Mouse (Mus musculus): ENCODE data around the gene Mmp15. TPM values are rescaled to one million over a fixed set of nuclear protein-coding genes. Genes with fewer than 3 reads are reported as not detected.

The Mmp15 gene
- polyA plus RNA-seq (2021) = 8.1 TPM

GRCm38 (mm10) chr8:95352151-95352870, at the start of gene Mmp15:
Gene Mmp15, plus strand, starts transcription at chr8:95352268.
- ChIA-PET POLR2A (interaction anchor here (1.0 to 1.3 kb wide), 4 partner anchors 20 to 79 kb away, joined by 3 read pairs; partner anchors contain the start of gene Usb1), CTCF (interaction anchor here (0.7 to 10.5 kb wide), 4 partner anchors 21 to 98 kb away, joined by 3 to 108 read pairs (median 3); partner anchors contain the start of genes Usb1 and Zfp319)
- no peak for DNase-seq (ENCODE audit: low read depth, low spot score)
- in situ Hi-C loops (cut with MboI; ENCODE audit: low pct_unique_long_range_greater_than_20kb) = loop anchor here (5.0 kb wide), 1 partner anchor 80 kb away; the partner anchor contains the start of gene Cfap20
- H3K27me3 ChIP-seq = no peaks in the 10 kb centered on the region
- no peak for TF ChIP-seq CTCF (IDR thresholded peaks at IDR 0.05)
- ATAC-seq = peak; percentile 42

GRCm38 (mm10) chr8:95302410-95302809, 49.7 kb upstream of the Mmp15 start:
- no peak for TF ChIP-seq CTCF (IDR thresholded peaks at IDR 0.05)
- POLR2A ChIA-PET = interaction anchor here (0.6 kb wide), 2 partner anchors 47 to 217 kb away, joined by 3 to 4 read pairs; no protein-coding TSS in a partner anchor
- CTCF ChIA-PET = interaction anchor here (2.4 kb wide), 1 partner anchor 48 kb away, joined by 6 read pairs; no protein-coding TSS in a partner anchor
- no peak for ATAC-seq
- in situ Hi-C loops (cut with MboI; ENCODE audit: low pct_unique_long_range_greater_than_20kb) = loop anchor here (10.0 kb wide), 1 partner anchor 358 kb away; no protein-coding TSS in a partner anchor
- peaks cover 9% of the 10 kb centered on the region for H3K27me3 ChIP-seq
- DNase-seq (ENCODE audit: low read depth, low spot score) = no peak

DNA sequence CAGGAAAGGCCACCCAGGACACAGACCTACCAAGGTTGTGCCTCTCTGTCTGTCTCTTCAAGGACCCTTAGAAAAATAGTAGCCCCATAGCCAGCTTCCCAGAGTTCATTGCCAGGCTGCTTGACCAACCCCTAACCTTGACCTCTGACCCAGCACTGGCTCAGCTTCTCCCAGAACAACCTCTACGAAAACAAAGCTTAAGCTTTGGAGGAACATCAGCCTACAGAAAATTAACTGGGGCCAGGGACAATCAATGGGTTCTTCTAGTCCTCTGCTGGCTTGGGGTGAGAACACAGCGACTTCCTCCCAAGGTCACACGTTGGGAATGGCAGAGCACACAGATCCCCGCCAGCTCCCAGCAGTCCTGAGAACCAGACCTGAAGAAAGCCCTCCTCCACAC, 46.5 kb upstream of the Mmp15 start:
- CTCF ChIA-PET = interaction anchor here (0.9 kb wide), 1 partner anchor 12 kb away, joined by 3 read pairs; no protein-coding TSS in a partner anchor
- no peak for ATAC-seq

DNA sequence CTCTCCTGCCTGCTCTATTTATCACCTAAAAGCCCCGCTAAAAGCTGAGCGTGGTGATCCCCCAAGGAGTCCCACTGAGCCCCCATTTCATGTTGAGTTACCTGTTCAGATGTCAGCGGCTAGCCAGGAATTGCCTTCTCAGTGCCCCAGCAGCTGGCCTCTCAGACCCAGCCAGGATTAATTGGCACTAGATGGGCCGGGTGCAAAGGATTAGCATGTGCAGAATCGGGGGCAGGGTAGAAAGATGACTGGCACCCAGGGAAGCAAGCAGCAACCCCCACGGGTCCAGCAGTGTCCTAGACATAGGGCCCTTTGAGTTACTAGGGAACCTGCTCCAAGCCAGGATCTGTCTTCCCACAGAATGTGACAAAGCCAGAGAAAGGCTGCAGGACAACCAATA, 45.6 kb upstream of the Mmp15 start, which contains the start of gene Cngb1:
Gene Cngb1 (minus strand): TSS at position 155 of the 400 bp plus-strand sequence.
- POLR2A ChIA-PET = no interaction called here
- no peak for DNase-seq (ENCODE audit: low read depth, low spot score)
- no peak for ATAC-seq
- CTCF ChIA-PET = no interaction called here
- TF ChIP-seq CTCF (IDR thresholded peaks at IDR 0.05) = no peak
- in situ Hi-C loops (cut with MboI; ENCODE audit: low pct_unique_long_range_greater_than_20kb) = loop anchor here (5.0 to 10.0 kb wide), 2 partner anchors 49 to 362 kb away; no protein-coding TSS in a partner anchor
- H3K27me3 ChIP-seq = peaks cover 2% of the 10 kb centered on the region

More for the DNA sequence above, 46.5 kb upstream of the Mmp15 start:
- H3K27me3 ChIP-seq = no peaks in the 10 kb centered on the region
- POLR2A ChIA-PET = no interaction called here
- DNase-seq (ENCODE audit: low read depth, low spot score) = no peak
- TF ChIP-seq CTCF (IDR thresholded peaks at IDR 0.05) = no peak
- in situ Hi-C loops (cut with MboI; ENCODE audit: low pct_unique_long_range_greater_than_20kb) = loop anchor here (5.0 to 10.0 kb wide), 2 partner anchors 48 to 361 kb away; no protein-coding TSS in a partner anchor

- no peak for TF ChIP-seq CTCF (IDR thresholded peaks at IDR 0.05)
- CTCF ChIA-PET = no interaction called here
- POLR2A ChIA-PET = no interaction called here
- ATAC-seq = no peak
- DNase-seq (ENCODE audit: low read depth, low spot score) = no peak
- H3K27me3 ChIP-seq = peaks cover 5% of the 10 kb centered on the region
- in situ Hi-C loops (cut with MboI; ENCODE audit: low pct_unique_long_range_greater_than_20kb) = no loop called here
Measured at GRCm38 (mm10) chr8:95310342-95310970, 41.6 kb upstream of the Mmp15 start, which contains the start of gene Tepp. Gene Tepp, plus strand, starts transcription at chr8:95310566.

GRCm38 (mm10) chr8:95312836-95313235, 39.2 kb upstream of the Mmp15 start:
- in situ Hi-C loops (cut with MboI; ENCODE audit: low pct_unique_long_range_greater_than_20kb) = no loop called here
- no peak for ATAC-seq
- no peak for DNase-seq (ENCODE audit: low read depth, low spot score)
- TF ChIP-seq CTCF (IDR thresholded peaks at IDR 0.05) = no peak
- ChIA-PET CTCF (interaction anchor here (1.0 kb wide), 1 partner anchor 10 kb away, joined by 3 read pairs; no protein-coding TSS in a partner anchor), POLR2A (no interaction called here)
- peaks cover 5% of the 10 kb centered on the region for H3K27me3 ChIP-seq

GRCm38 (mm10) chr8:95313857-95314256, 38.2 kb upstream of the Mmp15 start:
- ATAC-seq = no peak
- in situ Hi-C loops (cut with MboI; ENCODE audit: low pct_unique_long_range_greater_than_20kb) = no loop called here
- ChIA-PET POLR2A (no interaction called here), CTCF (interaction anchor here (1.0 kb wide), 1 partner anchor 9 kb away, joined by 3 read pairs; no protein-coding TSS in a partner anchor)
- DNase-seq (ENCODE audit: low read depth, low spot score) = no peak
- peaks cover 5% of the 10 kb centered on the region for H3K27me3 ChIP-seq
- TF ChIP-seq CTCF (IDR thresholded peaks at IDR 0.05) = no peak

GRCm38 (mm10) chr8:95314707-95315106, 37.4 kb upstream of the Mmp15 start:
- POLR2A ChIA-PET = no interaction called here
- CTCF ChIA-PET = no interaction called here
- ATAC-seq = no peak
- peaks cover 5% of the 10 kb centered on the region for H3K27me3 ChIP-seq
- no peak for DNase-seq (ENCODE audit: low read depth, low spot score)
- no peak for TF ChIP-seq CTCF (IDR thresholded peaks at IDR 0.05)
- in situ Hi-C loops (cut with MboI; ENCODE audit: low pct_unique_long_range_greater_than_20kb) = no loop called here

DNA sequence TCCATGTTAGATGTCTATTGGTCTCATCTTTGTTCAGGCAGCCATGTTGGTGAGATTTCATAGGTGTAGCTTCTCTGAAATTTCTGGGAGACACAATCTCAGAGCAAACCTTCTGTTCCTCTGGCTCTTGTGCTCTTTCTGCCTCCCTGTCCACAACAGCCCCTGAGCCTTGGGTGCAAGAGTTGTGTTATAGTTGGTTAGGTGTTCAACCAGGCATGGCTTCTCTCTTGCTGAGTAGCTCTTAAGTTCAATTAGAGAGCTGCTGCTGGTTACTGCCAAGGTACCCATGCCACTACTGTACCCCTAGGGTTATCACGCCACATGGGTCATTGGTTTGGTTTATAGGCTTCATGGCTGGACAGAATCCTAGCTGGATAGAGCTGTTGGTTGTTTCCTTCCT, 36.7 kb upstream of the Mmp15 start:
- in situ Hi-C loops (cut with MboI; ENCODE audit: low pct_unique_long_range_greater_than_20kb) = no loop called here
- ATAC-seq (no peak), DNase-seq (ENCODE audit: low read depth, low spot score) (no peak)
- TF ChIP-seq CTCF (IDR thresholded peaks at IDR 0.05) = no peak
- ChIA-PET CTCF (no interaction called here), POLR2A (no interaction called here)
- H3K27me3 ChIP-seq = peaks cover 5% of the 10 kb centered on the region

DNA sequence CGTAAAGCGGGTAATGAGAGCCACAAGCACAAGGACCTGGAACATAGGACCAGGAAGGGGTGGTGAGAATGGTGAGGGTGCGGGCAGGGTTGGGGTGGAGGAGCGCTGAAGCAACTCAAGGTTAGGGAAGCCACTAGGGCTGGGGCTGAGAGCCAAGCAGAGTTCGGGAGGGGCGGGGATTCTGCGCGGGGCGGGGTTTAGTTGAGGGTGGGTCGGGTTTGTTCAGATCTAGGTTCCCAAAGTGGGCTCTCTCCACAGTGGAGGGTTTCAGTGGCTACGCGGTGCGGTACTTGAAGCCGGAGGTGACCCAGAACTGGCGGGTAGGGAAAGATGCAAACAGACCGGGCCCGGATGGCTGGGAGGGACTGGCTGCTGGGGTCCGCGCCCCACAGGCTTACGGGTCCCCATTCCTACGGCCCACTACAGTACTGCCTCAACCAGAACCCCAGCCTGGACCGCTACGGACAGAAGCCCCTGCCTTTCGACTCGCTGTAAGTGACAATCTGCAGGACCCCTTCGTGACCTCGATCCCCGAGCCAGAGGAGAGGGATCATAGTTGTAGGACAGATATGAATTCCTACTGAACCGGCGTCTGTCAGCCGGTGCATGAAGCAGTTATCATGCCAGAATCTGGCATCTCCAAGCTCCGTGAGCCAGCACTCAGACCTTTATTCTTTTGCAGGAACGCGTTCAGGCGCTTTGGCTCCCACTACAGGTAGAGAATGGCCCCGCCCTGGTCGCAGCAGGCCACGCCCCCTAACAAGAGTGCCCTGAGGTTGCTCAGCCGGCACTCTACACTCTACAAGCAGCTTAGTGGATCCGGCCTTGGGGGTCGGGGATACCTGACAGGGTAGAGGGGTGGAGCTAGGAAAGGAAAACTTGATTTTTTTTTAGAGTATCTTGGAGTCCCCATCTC, 31.6 kb upstream of the Mmp15 start:
- TF ChIP-seq CTCF (IDR thresholded peaks at IDR 0.05) = no peak
- ChIA-PET CTCF (no interaction called here), POLR2A (no interaction called here)
- no peaks in the 10 kb centered on the region for H3K27me3 ChIP-seq
- DNase-seq (ENCODE audit: low read depth, low spot score) (no peak), ATAC-seq (peak; percentile 38)
- in situ Hi-C loops (cut with MboI; ENCODE audit: low pct_unique_long_range_greater_than_20kb) = no loop called here
